Mouse (Mus musculus) heart, adult 2 months (tissue): ENCODE measurements around the gene Myl10.

Source experiments
- CTCF ChIP-seq: fragments of 200-600 bp; IDR thresholded peaks from 2 replicates; pipeline ENCODE4 v1.8.1; 2022; ENCODE audit warnings: antibody characterized with exemption, mild to moderate bottlenecking, moderate library complexity
- EP300 ChIP-seq: fragments of 200-500 bp; IDR thresholded peaks from 2 replicates; pipeline ENCODE4 v1.6.1; 2011; ENCODE audit warnings: low read depth, low read length, control low read depth; ENCODE audit not compliant: insufficient read depth
- POLR2A ChIP-seq: fragments of 200-500 bp; IDR thresholded peaks from 2 replicates; pipeline ENCODE4 v1.6.1; 2011; ENCODE audit warnings: mild to moderate bottlenecking, low read depth, low read length, control low read depth; ENCODE audit not compliant: insufficient read depth

- no peak for TF ChIP-seq CTCF
- TF ChIP-seq EP300 = no peak
- TF ChIP-seq POLR2A = no peak
Measured at GRCm38 (mm10) chr5:136678840-136679348, 14.1 kb upstream of the Myl10 start.
